Mouse (Mus musculus) liver, embryonic 13.5 days (tissue): Measurements from ENCODE around the gene Mafb. TPM values are rescaled to one million over a fixed set of nuclear protein-coding genes. Genes with fewer than 3 reads are reported as not detected.
A peak's percentile ranks its signal among the peaks of the same experiment; 100 is the strongest.

ENCODE experiments used
- ATAC-seq: fragments of 200-750 bp; cut with Nextera tagmentation; 2 replicates; pipeline ENCODE4 v1.8.0; 2017; ENCODE audit warnings: low read depth, mild to moderate bottlenecking, moderate number of reproducible peaks, moderate library complexity
- DNase-seq: peaks from one replicate; pipeline ENCODE4 v3.0.0; 2022
- H3K27ac ChIP-seq: fragments of 300-500 bp; sonication (generic); 2 replicates; pipeline ENCODE4 v1.5.1; 2015; ENCODE audit warnings: moderate library complexity, mild to moderate bottlenecking, inconsistent platforms
- H3K27me3 ChIP-seq: fragments of 300-500 bp; sonication (generic); 2 replicates; pipeline ENCODE4 v1.6.1; 2015; ENCODE audit warnings: mild to moderate bottlenecking, inconsistent platforms
- H3K36me3 ChIP-seq: fragments of 300-500 bp; sonication (generic); 2 replicates; pipeline ENCODE4 v1.6.1; 2015; ENCODE audit warnings: mild to moderate bottlenecking, inconsistent platforms
- H3K4me1 ChIP-seq: fragments of 300-500 bp; sonication (generic); replicated peaks from 2 replicates; pipeline ENCODE4 v1.6.1; 2015; ENCODE audit warnings: inconsistent platforms
- H3K4me2 ChIP-seq: fragments of 300-500 bp; sonication (generic); 2 replicates; pipeline ENCODE4 v1.6.1; 2015; ENCODE audit warnings: inconsistent platforms, mild to moderate bottlenecking, moderate library complexity
- H3K4me3 ChIP-seq: fragments of 300-500 bp; sonication (generic); replicated peaks from 2 replicates; pipeline ENCODE4 v1.5.1; 2015; ENCODE audit warnings: mild to moderate bottlenecking, inconsistent platforms
- H3K9ac ChIP-seq: fragments of 300-500 bp; sonication (generic); 2 replicates; pipeline ENCODE4 v1.6.1; 2015; ENCODE audit warnings: mild to moderate bottlenecking, inconsistent platforms
- H3K9me3 ChIP-seq: fragments of 300-500 bp; sonication (generic); replicated peaks from 2 replicates; pipeline ENCODE4 v1.6.1; 2016; ENCODE audit warnings: inconsistent platforms
- WGBS: fragments of 180-500 bp; shearing (Covaris S2); methylation state at CpG from one replicate; pipeline ENCODE4 v1.1.7; 2015; ENCODE audit not compliant: insufficient replicate concordance; 5-methylcytosine and 5-hydroxymethylcytosine counted together
- polyA plus RNA-seq: library from polyadenylated mRNA; unstranded; fragments of >200 nt; fragmentation: Nextera tagmentation; extraction: Ambion mirVana; gene quantifications from 2 replicates; pipeline ENCODE4 v1.2.1, GENCODE M21; 2015

Gene Mafb
- polyA plus RNA-seq, 1 experiment from 2014 or later, result 2.4 TPM

DNA sequence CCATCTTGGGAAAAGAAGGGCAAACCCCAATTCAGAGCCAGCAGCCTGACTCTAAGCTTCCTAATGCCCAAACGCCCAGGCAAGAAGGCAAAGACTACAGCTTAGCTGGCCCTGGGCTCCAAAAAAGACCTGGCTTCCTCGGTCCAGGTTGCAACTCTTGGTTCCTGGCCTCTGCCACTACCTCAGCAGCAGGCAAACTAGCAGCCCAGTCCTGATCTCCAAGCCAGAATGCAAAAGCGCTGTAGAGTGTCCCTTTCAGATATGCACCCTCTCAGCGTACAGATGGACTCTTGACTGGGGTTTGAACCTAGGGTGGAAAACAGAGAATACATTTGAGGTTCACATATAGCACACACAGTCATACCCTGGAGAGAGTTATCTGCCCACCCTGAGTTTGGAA is 3.7 kb downstream of the Mafb start:
- no peak overlapping the region for H3K4me2 ChIP-seq
- WGBS, result 14% methylated on average over 4 of the region's 4 CpGs
- peaks cover 16% of the 10 kb centered on the region for H3K4me1 ChIP-seq
- H3K9ac ChIP-seq, result no peak overlapping the region
- no peak overlapping the region for H3K27ac ChIP-seq
- peaks cover 100% of the 10 kb centered on the region for H3K27me3 ChIP-seq
- H3K36me3 ChIP-seq, result no peaks in the 10 kb centered on the region
- no peaks in the 10 kb centered on the region for H3K9me3 ChIP-seq
- ATAC-seq, result no peak
- no peak overlapping the region for H3K4me3 ChIP-seq
- DNase-seq, result no peak

DNA sequence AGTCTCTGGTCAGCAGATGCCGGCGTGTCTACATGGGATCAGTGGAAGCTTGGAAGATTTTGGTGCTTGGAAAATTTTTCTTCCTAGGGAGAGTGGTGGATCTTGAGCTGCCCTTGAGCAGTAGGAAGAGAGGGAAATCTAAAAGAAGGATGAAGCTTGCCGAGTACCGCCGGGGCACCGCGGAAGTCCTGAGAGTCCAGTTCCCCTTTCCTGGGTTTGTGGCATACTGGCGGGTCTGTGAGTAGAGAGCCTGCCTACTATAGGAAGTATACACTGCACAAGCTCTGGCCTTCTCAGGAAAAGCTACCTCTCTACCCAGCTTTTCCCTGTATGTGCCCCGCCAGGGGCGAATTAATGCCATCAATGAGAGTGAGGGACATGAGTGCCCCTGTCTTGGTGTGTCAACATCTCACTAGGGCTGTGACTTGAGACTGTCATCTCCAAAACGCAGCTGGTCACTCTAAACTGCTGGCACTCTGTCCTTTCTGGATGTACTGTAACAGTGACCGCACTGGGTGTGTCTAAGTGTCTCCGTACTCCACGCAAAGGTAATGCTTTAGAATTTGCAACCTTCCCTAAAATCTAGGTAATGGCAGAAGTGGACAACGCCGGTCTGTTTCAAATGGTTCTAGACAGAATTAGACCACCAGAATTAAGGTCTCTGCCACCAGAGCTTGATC is 5.3 kb downstream of the Mafb start:
- ATAC-seq, result no peak
- no peaks in the 10 kb centered on the region for H3K9me3 ChIP-seq
- no peak overlapping the region for H3K4me3 ChIP-seq
- H3K36me3 ChIP-seq, result no peaks in the 10 kb centered on the region
- no peak overlapping the region for H3K4me2 ChIP-seq
- WGBS, result 6% methylated on average over 16 of the region's 16 CpGs
- H3K4me1 ChIP-seq, result peaks cover 9% of the 10 kb centered on the region
- no peak overlapping the region for H3K27ac ChIP-seq
- H3K27me3 ChIP-seq, result peaks cover 99% of the 10 kb centered on the region
- DNase-seq, result no peak
- no peak overlapping the region for H3K9ac ChIP-seq

DNA sequence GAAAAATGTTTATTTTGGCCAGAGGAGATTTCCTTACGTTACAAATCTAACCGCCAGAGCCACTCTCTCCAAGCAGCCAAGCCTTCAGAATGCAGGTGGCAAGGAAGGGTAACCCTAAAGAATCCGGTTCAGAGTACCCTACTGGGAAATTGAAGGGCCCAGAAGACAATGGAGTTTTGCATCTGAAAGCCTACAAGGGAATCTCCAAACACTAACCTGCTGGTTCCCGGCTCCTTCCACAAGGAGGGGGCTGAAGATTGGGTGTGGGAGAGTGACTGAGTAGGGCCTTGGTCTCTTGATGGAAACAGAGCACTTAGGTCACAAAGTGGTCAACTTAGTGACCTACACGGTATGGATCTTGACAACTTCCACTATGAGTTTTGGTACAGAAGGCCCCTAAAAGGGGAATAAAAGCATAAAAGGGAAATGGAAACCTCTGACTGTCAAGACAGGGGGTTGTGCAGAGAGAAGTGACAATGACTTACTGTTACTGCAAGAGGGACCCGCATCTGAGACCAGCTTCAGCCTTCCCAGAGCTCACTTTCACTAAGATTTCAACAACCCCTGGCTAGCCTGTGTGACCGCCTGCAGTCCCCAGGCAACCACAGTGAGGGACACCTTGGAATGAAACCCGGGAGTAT is 6.5 kb downstream of the Mafb start:
- Histone ChIP-seq H3K4me1 (peaks cover under 1% of the 10 kb centered on the region; the same call in 1 of the 2 replicates), H3K27ac (no peak overlapping the region), H3K27me3 (peaks cover 87% of the 10 kb centered on the region), H3K9me3 (no peaks in the 10 kb centered on the region), H3K4me3 (no peak overlapping the region), H3K9ac (no peak overlapping the region), H3K4me2 (no peak overlapping the region), H3K36me3 (no peaks in the 10 kb centered on the region)
- DNase-seq (no peak), ATAC-seq (no peak)
- 10% methylated on average over 8 of the region's 8 CpGs for WGBS

DNA sequence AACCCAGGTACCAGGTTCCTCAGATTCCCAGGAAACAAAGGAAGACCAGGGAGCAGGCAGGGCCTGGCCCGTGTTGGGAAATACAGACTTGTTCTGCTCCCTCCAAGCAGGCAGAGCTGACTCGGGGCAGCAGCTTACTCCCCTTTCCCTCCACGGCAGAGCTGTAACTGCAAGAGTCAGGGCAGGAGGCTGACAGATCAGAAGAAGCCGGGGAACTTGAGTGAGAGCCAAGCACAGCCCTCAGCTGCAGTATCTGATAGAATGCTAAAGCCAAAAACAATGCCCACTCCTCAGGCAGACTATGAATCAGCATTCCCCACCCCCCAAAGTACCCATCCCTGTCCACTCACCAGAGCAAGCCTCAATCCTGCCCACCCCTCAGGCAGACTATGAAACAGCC is 8.0 kb downstream of the Mafb start:
- ATAC-seq, result no peak

DNA sequence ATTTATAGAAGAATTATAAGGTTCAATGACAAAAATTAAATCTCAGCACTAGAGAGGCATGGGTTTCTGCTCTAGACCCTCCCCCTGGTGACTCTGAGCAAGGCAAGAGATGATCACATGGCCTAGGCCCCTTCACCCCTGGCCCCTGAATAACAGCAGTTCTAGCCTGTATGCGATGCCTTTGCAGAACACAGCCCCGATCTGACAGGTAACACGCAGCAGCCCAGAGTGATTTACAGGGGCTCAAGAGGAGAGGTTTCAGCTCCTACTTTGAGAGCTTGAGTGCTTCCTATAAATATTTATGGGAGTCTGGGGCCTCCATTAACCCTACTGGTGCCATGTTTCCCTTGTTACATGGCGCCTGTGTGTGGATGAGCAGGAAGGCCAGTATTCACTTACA is 9.4 kb downstream of the Mafb start:
- Histone ChIP-seq H3K36me3 (no peaks in the 10 kb centered on the region), H3K9ac (no peak overlapping the region), H3K4me3 (no peak overlapping the region), H3K4me2 (no peak overlapping the region), H3K9me3 (no peaks in the 10 kb centered on the region), H3K4me1 (no peaks in the 10 kb centered on the region), H3K27me3 (peaks cover 57% of the 10 kb centered on the region), H3K27ac (no peak overlapping the region)
- DNase-seq (no peak), ATAC-seq (no peak)
- WGBS, result 57% methylated on average over 4 of the region's 4 CpGs

More for the DNA sequence above, 8.0 kb downstream of the Mafb start:
- Histone ChIP-seq H3K27ac (no peak overlapping the region), H3K4me2 (no peak overlapping the region), H3K27me3 (peaks cover 72% of the 10 kb centered on the region), H3K9me3 (no peaks in the 10 kb centered on the region), H3K9ac (no peak overlapping the region), H3K4me3 (no peak overlapping the region), H3K36me3 (no peaks in the 10 kb centered on the region), H3K4me1 (no peaks in the 10 kb centered on the region)
- WGBS, result 14% methylated on average over 4 of the region's 4 CpGs
- no peak for DNase-seq

DNA sequence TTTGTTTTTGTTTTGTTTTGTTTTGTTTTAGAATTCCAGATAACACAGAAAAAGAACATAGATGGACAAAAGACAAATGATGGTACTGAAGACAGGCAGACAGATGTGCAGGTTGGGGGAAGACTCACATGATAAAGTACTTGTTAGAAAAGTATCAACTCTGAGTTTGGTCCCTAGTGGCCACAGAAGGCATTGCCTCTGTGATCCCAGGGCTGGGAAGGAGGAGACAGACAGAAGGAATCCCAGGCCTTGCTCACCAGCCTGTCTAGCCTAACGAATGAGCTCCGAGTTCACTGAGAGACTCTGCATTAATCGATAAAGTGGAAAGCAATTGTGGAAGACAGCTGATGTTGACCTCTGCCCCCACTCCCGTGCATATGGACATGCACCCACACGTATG is 10.7 kb downstream of the Mafb start:
- WGBS, result 39% methylated on average over 5 of the region's 5 CpGs

DNA sequence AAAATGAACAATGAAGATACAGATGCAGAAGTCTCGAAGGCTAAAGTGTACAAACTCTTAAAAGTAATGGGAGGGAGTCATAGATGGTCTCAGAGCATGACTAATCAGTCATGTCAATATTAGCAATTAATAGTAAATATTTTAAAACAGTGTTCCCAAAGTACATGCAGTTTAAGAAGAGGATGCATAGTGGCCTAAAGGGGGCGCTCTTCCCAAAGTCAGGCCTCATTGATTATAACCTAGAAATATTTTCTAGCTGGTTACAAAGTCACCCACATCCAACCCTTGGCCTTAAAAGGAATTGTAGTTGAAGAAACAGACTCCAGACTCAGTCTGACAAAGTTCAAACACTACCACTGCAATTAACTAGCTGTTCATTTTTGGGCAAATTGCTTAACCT is 12.5 kb downstream of the Mafb start:
- no peak overlapping the region for H3K4me2 ChIP-seq
- 30% methylated on average over 2 of the region's 2 CpGs for WGBS

More for the DNA sequence above, 10.7 kb downstream of the Mafb start:
- Histone ChIP-seq H3K9me3 (no peaks in the 10 kb centered on the region), H3K4me2 (no peak overlapping the region), H3K4me3 (no peak overlapping the region), H3K27me3 (peaks cover 44% of the 10 kb centered on the region), H3K4me1 (peaks cover 3% of the 10 kb centered on the region; the same call in 1 of the 2 replicates), H3K27ac (no peak overlapping the region), H3K9ac (no peak overlapping the region), H3K36me3 (no peaks in the 10 kb centered on the region)
- DNase-seq, result no peak
- ATAC-seq, result no peak

DNA sequence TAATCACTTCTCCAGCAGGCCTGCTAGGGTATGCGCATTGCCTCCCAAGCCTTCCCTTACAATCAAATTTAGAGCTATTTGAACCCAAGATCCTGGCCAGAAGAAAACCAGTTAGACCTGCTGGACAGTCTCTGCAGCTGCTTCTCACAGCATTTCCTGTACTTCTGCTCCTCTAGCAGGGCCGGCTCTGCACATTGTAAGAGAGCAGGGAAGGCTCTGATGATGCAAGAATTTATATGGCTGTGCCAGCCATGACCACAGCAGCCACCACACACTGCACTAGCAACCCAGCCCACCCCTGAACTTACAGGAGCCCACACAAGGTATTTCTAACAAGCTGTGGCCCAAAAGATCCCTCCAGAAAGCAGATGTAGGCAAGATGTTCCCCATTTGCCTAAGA is 13.3 kb downstream of the Mafb start:
- no peak overlapping the region for H3K4me2 ChIP-seq
- H3K27me3 ChIP-seq, result peaks cover 19% of the 10 kb centered on the region
- no peak for ATAC-seq
- no peaks in the 10 kb centered on the region for H3K36me3 ChIP-seq
- DNase-seq, result no peak
- H3K4me3 ChIP-seq, result no peak overlapping the region
- H3K4me1 ChIP-seq, result peaks cover 5% of the 10 kb centered on the region
- no peak overlapping the region for H3K27ac ChIP-seq
- H3K9ac ChIP-seq, result no peak overlapping the region
- H3K9me3 ChIP-seq, result no peaks in the 10 kb centered on the region
- WGBS, result 47% methylated on average over 2 of the region's 2 CpGs

More for the DNA sequence above, 12.5 kb downstream of the Mafb start:
- Histone ChIP-seq H3K4me3 (no peak overlapping the region), H3K27ac (no peak overlapping the region), H3K4me1 (peaks cover 5% of the 10 kb centered on the region; the same call in 1 of the 2 replicates), H3K9me3 (no peaks in the 10 kb centered on the region), H3K9ac (no peak overlapping the region), H3K27me3 (peaks cover 26% of the 10 kb centered on the region), H3K36me3 (no peaks in the 10 kb centered on the region)
- ATAC-seq (no peak), DNase-seq (no peak)

DNA sequence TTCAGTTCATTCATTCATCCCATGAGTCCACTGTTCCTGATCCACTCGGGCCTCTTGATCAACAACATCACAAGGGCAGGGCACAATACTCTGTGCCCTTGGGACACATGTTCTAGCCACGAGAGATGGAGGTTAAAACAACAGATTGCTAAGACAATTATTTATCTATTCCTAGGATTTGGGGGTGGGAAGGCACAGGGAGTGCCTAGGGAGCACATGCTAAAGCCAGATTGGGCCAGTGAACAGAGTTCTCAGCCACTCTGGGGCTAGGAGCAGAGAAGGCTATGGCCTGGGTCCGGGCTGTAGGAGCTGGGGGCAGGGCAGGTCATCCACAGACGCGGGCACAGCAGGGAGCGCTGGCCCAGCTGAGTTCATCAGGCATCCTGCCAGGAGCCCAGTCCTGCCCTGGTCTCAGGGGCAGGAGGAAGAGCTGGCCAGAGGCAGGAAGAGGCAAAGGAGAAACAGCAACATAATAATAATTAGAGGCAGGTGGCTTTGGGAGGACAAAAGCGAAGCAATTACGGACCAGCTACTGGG is 15.8 kb downstream of the Mafb start:
- no peak for DNase-seq
- H3K4me1 ChIP-seq, result peaks cover 5% of the 10 kb centered on the region
- H3K4me2 ChIP-seq, result no peak overlapping the region
- no peaks in the 10 kb centered on the region for H3K27me3 ChIP-seq
- no peaks in the 10 kb centered on the region for H3K9me3 ChIP-seq
- no peak overlapping the region for H3K9ac ChIP-seq
- no peak for ATAC-seq
- no peak overlapping the region for H3K4me3 ChIP-seq
- no peaks in the 10 kb centered on the region for H3K36me3 ChIP-seq
- 55% methylated on average over 8 of the region's 8 CpGs for WGBS
- H3K27ac ChIP-seq, result no peak overlapping the region

DNA sequence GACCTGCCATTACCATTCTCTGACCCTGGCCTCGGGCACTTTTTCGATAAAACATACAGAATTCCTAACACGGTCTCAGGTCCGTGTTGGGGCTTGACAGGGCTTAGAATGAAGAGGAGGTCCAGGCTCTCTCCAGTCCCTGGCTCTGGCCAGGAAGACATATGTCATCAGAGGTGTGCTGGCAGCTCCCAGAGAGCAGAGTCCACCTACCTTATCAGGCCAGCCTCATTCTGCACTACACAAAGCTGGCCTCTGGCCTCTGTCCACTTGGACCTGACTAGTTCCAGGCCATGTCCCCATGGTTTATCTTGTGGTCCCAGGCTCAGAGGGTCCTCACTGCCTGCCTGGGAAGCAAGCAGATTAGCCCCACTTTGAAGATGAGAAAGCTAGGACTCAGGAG is 17.3 kb downstream of the Mafb start:
- Histone ChIP-seq H3K9me3 (no peaks in the 10 kb centered on the region), H3K4me2 (no peak overlapping the region), H3K4me1 (peaks cover 5% of the 10 kb centered on the region), H3K27ac (peak overlapping the region; percentile 63), H3K36me3 (no peaks in the 10 kb centered on the region), H3K4me3 (no peak overlapping the region), H3K27me3 (no peaks in the 10 kb centered on the region), H3K9ac (no peak overlapping the region)
- peak; percentile 83 for ATAC-seq
- 59% methylated on average over 4 of the region's 4 CpGs for WGBS
- DNase-seq, result no peak

DNA sequence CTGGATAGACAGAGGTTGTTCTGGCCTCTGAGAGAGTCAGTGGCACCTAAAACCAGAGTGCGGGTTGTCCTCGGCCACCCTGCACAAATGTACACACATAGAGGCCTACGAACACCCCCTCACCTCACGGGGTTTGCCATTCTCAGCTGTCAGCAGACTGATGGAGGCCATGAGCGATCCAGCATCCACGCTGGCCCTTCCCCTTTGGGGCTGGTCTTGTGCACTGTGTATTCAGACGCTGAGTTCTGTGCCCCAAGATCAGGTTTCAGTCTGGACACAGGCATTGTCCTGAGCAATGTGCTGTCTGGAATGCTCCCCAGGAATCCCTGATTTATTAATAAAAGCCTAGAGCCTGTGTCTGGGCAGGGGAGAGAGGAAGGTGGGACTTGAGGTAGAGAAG is 18.1 kb downstream of the Mafb start:
- H3K9me3 ChIP-seq, result no peaks in the 10 kb centered on the region
- H3K9ac ChIP-seq, result no peak overlapping the region
- no peak for DNase-seq
- H3K4me2 ChIP-seq, result no peak overlapping the region
- H3K4me1 ChIP-seq, result peaks cover 5% of the 10 kb centered on the region
- H3K27ac ChIP-seq, result peak overlapping the region; percentile 63
- no peak overlapping the region for H3K4me3 ChIP-seq
- peak; percentile 41 for ATAC-seq
- WGBS, result 57% methylated on average over 7 of the region's 7 CpGs
- no peaks in the 10 kb centered on the region for H3K36me3 ChIP-seq
- no peaks in the 10 kb centered on the region for H3K27me3 ChIP-seq
